Mouse (Mus musculus) megakaryocyte, embryonic 14.5 days (primary cell): Measurements from ENCODE around the gene Nrip2.
"Not testable (repeated sequence)": the region's sequence is repeated elsewhere in the genome, so short reads cannot be mapped to it uniquely, and the experiment has no call there.

ENCODE experiments used
- FLI1 ChIP-seq: IDR thresholded peaks from 2 replicates; pipeline ENCODE4 v1.6.1; 2012; ENCODE audit warnings: low read length, inconsistent platforms, mixed read lengths
- GATA1 ChIP-seq: IDR thresholded peaks from 3 replicates; pipeline ENCODE4 v1.6.1; 2012; ENCODE audit warnings: mixed read lengths, low read length, inconsistent platforms, borderline replicate concordance

GRCm38 (mm10) chr6:128380594-128381167 is 18.4 kb upstream of the Nrip2 start:
- TF ChIP-seq GATA1, FLI1: not testable (repeated sequence)
